23 mouse cellular contexts compared by ENCODE assay signal in genomic region chr4:109266744-109267143, GRCm38 (mm10). TPM values are rescaled to one million over a fixed set of nuclear protein-coding genes. Genes with fewer than 3 reads are reported as not detected.
"Had no signal": no experiment of that assay in that cellular context is flagged by ENCODE, and none has a peak within 500 bp of the region (broad histone marks: within the 10 kb centered on the region; RNA-seq: fewer than 3 reads in every experiment).

No protein-coding gene starts in this region.

- H3K27me3 ChIP-seq: limb, embryonic 12.5 days; limb, embryonic 15.5 days; liver, embryonic 12.5 days; liver, embryonic 15.5 days; midbrain, embryonic 15.5 days; neural tube, embryonic 12.5 days; neural tube, embryonic 15.5 days had no signal

- H3K9me3 ChIP-seq: limb, embryonic 12.5 days; limb, embryonic 15.5 days; liver, embryonic 12.5 days; liver, embryonic 15.5 days; midbrain, embryonic 15.5 days; neural tube, embryonic 12.5 days; neural tube, embryonic 15.5 days had no signal

- DNase-seq: kidney, postnatal 10 days; left cerebral cortex, postnatal 4 days; lung, adult 2 months; lung, postnatal 14 days; lung, postnatal 4 days; right cerebral cortex, adult 18-20 months; right cerebral cortex, postnatal 14 days; right cerebral cortex, postnatal 4 days; thymus, adult 2 months; thymus, postnatal 14 days; thymus, postnatal 4 days had no signal

- H3K36me3 ChIP-seq: limb, embryonic 12.5 days; limb, embryonic 15.5 days; liver, embryonic 12.5 days; liver, embryonic 15.5 days; midbrain, embryonic 15.5 days; neural tube, embryonic 12.5 days; neural tube, embryonic 15.5 days had no signal

- H3K4me1 ChIP-seq: limb, embryonic 12.5 days; limb, embryonic 15.5 days; liver, embryonic 15.5 days; midbrain, embryonic 15.5 days; neural tube, embryonic 12.5 days had no signal

- H3K4me2 ChIP-seq: limb, embryonic 12.5 days; limb, embryonic 15.5 days; liver, embryonic 12.5 days; liver, embryonic 15.5 days; midbrain, embryonic 11.5 days; midbrain, embryonic 15.5 days; neural tube, embryonic 12.5 days; neural tube, embryonic 15.5 days had no signal

- H3K4me3 ChIP-seq: limb, embryonic 12.5 days; limb, embryonic 15.5 days; liver, embryonic 12.5 days; liver, embryonic 15.5 days; midbrain, embryonic 15.5 days; neural tube, embryonic 12.5 days; neural tube, embryonic 15.5 days had no signal

- H3K9ac ChIP-seq: limb, embryonic 12.5 days; limb, embryonic 15.5 days; liver, embryonic 12.5 days; liver, embryonic 15.5 days; midbrain, embryonic 15.5 days; neural tube, embryonic 12.5 days; neural tube, embryonic 15.5 days had no signal

- H3K27ac ChIP-seq: hindbrain, postnatal 0 days; limb, embryonic 12.5 days; limb, embryonic 15.5 days; liver, embryonic 12.5 days; liver, embryonic 15.5 days; midbrain, embryonic 15.5 days; neural tube, embryonic 12.5 days; neural tube, embryonic 15.5 days; stomach, postnatal 0 days had no signal

- ATAC-seq: hindbrain, postnatal 0 days; inflammation-experienced regulatory T-cells, adult 6 months; intestine, embryonic 16.5 days; liver, embryonic 12.5 days; midbrain, embryonic 15.5 days had no signal

RNA-seq across cellular contexts. Expression of gene Calr4, which starts 32.5 kb away (rescaled TPM):
- polyA plus RNA-seq: inflammation-experienced regulatory T-cells, adult 6 months; limb, embryonic 12.5 days; liver, embryonic 12.5 days; liver, embryonic 15.5 days; stomach, postnatal 0 days; thymus, adult 2 months had no signal
